Mouse (Mus musculus) adrenal gland, adult 8-10 months (tissue): ENCODE measurements around the gene Slc39a1. TPM values are rescaled to one million over a fixed set of nuclear protein-coding genes. Genes with fewer than 3 reads are reported as not detected.
"Not testable (repeated sequence)": the region's sequence is repeated elsewhere in the genome, so short reads cannot be mapped to it uniquely, and the experiment has no call there.

Experiments
- DNase-seq: peaks from one replicate; pipeline ENCODE4 v3.0.0; 2022
- total RNA-seq, 4 experiments: library from RNA; stranded (reverse); gene quantifications; 2 replicates each; pipeline ENCODE4 v1.2.4; 2022

The Slc39a1 gene
- total RNA-seq, 4 experiments from 2014 or later = 129 to 172 (median 151) TPM

- no peak for DNase-seq
Observed at GRCm38 (mm10) chr3:90265932-90266741, 18.2 kb downstream of the Slc39a1 start.

- no peak for DNase-seq
Observed at GRCm38 (mm10) chr3:90266901-90267775, 19.2 kb downstream of the Slc39a1 start.

GRCm38 (mm10) chr3:90268190-90268589, 20.2 kb downstream of the Slc39a1 start:
- DNase-seq = no peak

GRCm38 (mm10) chr3:90268971-90269370, 21.0 kb downstream of the Slc39a1 start:
- DNase-seq = no peak

GRCm38 (mm10) chr3:90270784-90271183, 22.8 kb downstream of the Slc39a1 start:
- no peak for DNase-seq

- DNase-seq = no peak
Observed at GRCm38 (mm10) chr3:90272170-90272569, 24.2 kb downstream of the Slc39a1 start.

- no peak for DNase-seq
Observed at GRCm38 (mm10) chr3:90273855-90274254, 25.9 kb downstream of the Slc39a1 start.

GRCm38 (mm10) chr3:90275286-90275685, 27.3 kb downstream of the Slc39a1 start:
- no peak for DNase-seq

- DNase-seq = no peak
Observed at GRCm38 (mm10) chr3:90276858-90277257, 28.9 kb downstream of the Slc39a1 start.

- DNase-seq = no peak
Observed at GRCm38 (mm10) chr3:90277793-90278192, 29.8 kb downstream of the Slc39a1 start.

GRCm38 (mm10) chr3:90278211-90278610, 30.2 kb downstream of the Slc39a1 start:
- no peak for DNase-seq

GRCm38 (mm10) chr3:90279216-90279615, 31.2 kb downstream of the Slc39a1 start:
- no peak for DNase-seq

- DNase-seq = no peak
Observed at GRCm38 (mm10) chr3:90279743-90280142, 31.8 kb downstream of the Slc39a1 start.

GRCm38 (mm10) chr3:90280708-90281107, 32.7 kb downstream of the Slc39a1 start:
- no peak for DNase-seq

GRCm38 (mm10) chr3:90284150-90284549, 36.2 kb downstream of the Slc39a1 start:
- DNase-seq = no peak

GRCm38 (mm10) chr3:90289403-90289802, 41.4 kb downstream of the Slc39a1 start:
- DNase-seq = not testable (repeated sequence)

GRCm38 (mm10) chr3:90290602-90291001, 42.6 kb downstream of the Slc39a1 start:
- no peak for DNase-seq

- DNase-seq = no peak
Observed at GRCm38 (mm10) chr3:90291982-90292344, 44.0 kb downstream of the Slc39a1 start.

GRCm38 (mm10) chr3:90292345-90293275, 44.6 kb downstream of the Slc39a1 start, which contains the start of gene Gatad2b:
Gene Gatad2b, plus strand, starts transcription at chr3:90293178.
- DNase-seq = peak; percentile 99

- DNase-seq = peak; percentile 32
Observed at GRCm38 (mm10) chr3:90293352-90294063, 45.5 kb downstream of the Slc39a1 start.

GRCm38 (mm10) chr3:90294064-90294440, 46.1 kb downstream of the Slc39a1 start:
- no peak for DNase-seq

GRCm38 (mm10) chr3:90294651-90295050, 46.7 kb downstream of the Slc39a1 start:
- no peak for DNase-seq
